Mouse (Mus musculus) hindlimb bud, embryonic 11.5 days (tissue): Measurements from ENCODE around the gene Coro6.
A peak's percentile ranks its signal among the peaks of the same experiment; 100 is the strongest.

Experiments
- DNase-seq: peaks from one replicate; pipeline ENCODE4 v3.0.0-alpha.2; 2012; ENCODE audit warnings: low read depth, low spot score; ENCODE audit errors: extremely low spot score

The Coro6 gene

DNA sequence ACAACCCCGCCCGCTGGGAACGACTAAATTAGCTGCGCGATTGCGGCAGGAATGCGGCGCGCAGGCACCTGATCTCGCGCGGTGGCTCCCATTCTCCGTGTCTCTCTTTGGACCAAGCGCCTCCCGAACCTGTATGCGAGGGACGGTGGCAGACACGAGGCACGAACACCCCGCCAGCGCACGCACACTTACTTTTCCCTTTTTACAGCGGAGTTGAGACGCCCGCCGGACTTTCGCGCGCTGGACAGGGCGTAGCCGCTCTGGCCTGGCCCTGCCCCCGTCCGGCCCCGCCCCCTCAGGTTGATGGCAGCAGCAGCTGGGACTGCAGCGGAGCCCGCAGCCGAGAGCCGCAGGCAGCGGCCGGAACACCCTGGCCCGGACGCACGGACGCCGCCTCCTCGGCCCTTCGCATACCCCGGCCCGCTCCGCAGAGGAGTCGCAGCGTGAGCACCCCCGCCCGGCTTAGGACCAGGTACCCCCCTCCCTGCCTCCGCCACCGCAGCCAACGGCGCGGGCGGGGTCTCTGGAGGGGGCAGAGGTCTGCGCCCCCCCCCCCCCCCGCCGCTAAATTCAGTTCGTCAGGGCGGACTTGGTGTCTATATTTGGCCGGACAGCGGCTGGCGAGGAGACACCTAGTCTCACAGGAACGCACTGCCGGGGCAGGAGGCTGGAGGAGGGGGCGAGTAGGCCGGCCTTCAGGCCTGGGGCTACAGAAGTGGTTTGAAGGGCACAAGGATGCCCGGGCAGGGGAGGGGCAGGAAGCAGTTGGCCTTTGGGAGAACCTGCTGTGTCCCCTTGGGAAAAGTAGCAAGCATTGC is at the start of gene Coro6:
Gene Coro6, plus strand, starts transcription at position 129 of the 818 bp plus-strand sequence.
- DNase-seq, result no peak

DNA sequence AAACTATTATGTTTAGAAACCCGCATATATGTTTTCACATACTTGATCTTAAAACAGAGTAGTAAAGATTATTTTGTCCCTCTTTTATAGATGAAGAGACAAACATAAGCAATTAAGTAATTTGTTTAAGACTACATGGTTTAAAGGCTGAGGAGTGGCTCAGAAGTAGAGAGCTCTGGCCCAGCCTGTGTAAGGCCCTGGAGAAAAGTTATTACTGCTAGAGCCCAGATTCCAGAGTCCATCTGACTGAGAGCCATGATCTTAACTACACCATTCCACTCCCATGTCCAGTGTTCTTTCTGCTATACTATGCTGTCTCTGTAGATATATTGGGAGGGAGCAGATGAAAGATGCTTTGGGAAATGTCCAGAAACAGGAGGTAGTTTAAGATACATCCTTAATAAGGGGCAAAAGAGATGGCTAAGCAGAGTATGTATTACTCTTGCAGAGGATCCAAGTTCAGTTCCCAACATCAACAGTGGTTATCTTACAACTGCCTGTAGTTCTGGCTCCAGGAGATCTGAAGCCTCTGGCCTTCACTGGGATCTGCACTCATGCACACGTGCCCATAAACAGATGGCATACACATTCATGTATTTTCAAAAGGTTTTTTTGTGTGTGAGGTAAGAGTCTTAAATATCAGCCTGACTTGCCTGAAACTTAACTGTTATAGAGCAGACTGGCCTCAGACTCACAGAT is 47.9 kb upstream of the Coro6 start:
- no peak for DNase-seq

DNA sequence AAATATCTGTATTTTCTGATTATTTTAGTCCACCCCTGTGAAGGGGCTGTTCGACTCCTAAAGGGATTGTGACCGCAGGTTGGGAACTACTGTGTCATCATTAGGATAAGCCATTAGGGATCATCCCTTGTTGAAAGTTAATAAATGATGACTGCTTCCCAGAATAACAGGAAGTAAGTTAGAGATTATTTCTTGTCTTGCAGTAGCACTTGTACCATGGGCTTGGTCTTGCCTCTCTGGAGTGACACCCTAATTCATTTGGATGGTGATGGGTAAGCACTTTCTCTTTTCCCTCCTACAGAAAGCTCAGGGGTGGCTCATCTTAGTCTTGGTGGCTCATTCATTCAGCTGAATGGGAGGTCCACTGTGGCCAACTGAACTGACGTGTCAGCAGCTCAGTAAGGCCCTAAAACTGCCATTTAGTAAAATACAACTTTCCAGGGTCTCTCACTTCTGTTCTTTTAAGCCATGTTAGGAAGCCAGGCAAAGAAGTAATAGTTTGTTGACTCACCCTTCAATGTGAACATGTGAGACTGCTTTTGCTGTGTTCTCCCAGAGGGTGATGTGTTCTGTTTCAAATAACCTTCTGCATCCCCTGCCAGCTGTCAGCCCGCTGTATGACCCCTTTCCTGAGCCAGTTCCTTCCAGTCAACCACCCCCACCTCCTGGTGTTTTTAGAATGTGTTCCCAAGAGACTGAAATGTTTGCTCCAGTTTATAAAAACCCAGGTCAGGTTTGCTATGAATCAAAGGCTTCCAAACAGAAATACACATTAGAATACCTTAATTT is 45.8 kb upstream of the Coro6 start:
- DNase-seq, result no peak

GRCm38 (mm10) chr11:77418021-77418420 is 44.2 kb upstream of the Coro6 start:
- no peak for DNase-seq

DNA sequence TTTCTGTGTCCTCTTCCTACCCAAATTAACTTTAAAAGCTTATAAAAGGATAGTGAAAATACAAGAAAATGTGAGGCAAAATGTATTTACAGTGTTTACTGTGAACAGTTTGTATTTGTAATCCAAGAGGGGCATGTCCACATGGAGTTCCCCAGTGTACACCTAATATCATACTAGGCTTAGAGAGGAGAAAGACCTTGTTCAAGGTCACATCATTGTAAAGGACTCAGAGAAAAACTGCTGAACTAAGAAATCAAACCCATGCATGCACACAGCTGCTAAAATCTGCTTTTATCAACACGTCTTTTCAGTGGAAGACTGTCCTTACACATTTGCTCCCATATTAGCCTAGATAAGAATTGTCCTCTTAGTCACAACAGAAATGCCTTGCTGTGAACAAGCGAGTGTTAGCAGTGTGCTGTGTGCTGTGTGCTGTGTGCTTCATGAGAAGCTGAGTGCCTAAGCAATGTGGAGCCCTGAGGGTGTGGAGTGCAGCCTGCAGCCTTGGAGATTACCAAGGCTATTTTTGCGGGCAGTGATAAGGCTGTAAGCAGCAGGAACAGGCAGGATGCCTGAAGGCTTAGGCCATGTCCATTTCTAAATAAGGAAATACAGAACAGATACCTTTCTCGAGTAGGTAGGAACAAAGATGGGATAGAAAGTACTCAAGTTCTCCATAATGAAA is 38.9 kb upstream of the Coro6 start:
- DNase-seq, result no peak

DNA sequence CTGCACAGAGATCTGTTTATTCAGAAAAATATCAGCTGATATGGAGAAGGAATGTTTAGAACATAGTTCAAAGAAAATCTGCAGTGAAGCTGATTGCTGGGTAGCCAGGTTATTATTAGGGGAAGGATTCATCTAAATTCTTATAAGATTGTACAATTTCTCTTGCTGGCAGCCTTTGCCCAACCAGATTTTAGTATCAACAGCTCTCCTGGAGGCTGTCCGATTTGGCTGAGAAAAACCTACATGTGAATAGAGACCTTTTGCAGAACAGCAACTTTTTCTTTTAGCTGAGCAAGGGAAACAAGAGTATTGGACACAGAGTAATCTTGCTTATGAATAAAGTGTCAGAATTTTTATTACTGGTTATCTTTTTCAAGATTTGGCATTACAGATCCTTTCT is 33.8 kb upstream of the Coro6 start:
- DNase-seq, result no peak

DNA sequence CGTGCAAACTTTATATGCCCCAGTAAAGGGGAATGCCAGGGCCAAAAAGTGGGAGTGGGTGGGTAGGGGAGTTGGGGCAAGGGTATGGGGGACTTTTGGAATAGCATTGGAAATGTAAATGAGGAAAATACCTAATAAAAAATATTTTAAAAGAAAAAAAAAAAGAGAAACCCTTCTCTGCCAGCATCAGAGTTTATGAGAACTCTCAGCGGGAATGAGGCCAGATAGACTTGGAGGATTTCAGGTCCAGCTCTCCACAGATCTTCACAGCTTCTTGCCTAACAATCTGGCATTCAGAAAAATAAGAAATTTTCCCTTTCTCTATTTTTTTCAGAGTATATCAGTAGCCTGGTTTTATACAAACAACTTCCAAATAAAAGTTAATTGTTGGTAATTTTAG is 25.2 kb upstream of the Coro6 start:
- no peak for DNase-seq

DNA sequence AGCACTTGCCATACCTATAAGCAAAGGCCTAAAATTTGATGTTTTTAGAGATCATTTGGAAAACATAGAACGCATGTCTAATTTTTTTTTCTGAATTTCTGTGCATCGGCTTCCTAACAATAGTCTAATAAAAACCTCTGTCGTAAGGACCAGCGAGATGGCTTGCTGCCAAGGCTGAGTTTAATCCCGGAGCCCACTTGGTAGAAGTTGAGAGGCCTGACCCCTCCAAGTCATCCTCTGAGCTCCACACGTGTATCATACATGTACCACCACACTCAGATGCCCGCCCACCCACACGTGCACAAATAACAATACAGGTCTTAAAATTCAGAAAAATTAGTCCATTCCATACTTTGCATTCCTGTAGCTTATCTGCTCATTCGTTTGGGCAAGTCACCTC is 22.1 kb upstream of the Coro6 start:
- DNase-seq, result no peak

- DNase-seq, result no peak
Observed at GRCm38 (mm10) chr11:77441020-77441419, 21.2 kb upstream of the Coro6 start.

DNA sequence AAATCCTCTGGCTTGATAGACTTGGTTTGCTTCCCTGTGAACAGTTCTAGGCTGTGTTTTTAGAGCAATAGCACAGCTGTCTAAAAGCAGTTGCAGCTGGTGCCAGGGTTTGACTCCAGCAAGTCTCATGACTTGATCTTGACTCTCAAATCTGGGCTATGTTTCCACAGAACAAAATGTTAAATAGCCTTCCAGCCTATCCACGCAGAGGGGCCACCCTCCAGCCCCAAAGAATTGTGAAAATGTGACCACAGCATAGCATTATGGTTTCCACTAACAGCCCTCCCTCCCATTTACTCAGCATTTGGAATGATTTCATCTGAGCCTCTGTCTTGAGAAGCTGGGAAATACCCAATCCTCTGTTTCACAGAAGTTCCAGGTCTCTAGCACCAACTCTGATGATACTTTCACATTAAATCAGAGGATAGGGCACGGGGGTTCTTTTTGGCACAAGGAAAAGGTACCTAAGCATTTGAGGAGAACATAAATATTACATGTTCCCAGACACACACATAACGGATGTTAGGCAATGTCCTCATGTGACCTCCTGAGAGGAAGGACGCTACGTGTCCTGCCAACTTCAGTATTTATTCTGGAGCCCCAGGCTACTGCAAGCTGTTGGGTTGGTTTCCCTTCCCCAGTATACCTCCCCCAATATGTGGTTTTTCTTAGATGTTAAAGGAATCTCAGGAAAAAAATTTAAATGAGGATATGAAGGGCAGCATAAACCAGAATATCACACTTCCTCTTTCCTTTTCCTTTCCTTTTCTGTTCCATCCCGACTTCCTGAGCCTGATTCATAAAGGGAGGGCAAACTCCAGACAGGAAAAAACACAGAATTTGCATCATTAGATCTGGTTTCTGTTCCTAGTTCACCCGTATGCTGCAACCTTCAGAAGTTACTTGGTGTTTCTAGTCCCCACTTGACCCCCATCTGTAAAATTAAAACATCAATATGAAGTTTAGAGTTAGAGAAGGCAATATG is 19.7 kb upstream of the Coro6 start:
- no peak for DNase-seq

- DNase-seq, result no peak
Observed at GRCm38 (mm10) chr11:77444939-77445338, 17.3 kb upstream of the Coro6 start.

- DNase-seq, result peak; percentile 20
Observed at GRCm38 (mm10) chr11:77446628-77447041, 15.6 kb upstream of the Coro6 start.

DNA sequence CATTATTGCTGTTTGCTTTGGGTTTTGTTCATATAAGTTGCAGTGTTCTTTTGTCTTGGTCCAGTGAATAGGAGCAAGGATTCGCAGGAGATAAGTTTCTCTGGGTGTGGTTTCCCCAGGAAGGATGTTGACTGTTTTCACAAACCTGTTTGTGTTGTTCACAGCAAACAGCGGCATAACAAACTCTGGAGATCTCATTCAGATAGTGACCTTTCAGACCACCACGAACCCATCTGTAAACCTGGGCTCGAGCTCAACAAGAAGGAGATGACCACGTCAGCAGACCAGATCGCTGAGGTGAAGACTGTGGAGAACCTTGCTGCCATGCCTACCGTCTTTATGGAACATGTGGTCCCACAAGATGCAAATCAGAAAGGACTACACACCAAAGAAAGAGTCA is 13.0 kb upstream of the Coro6 start:
- no peak for DNase-seq

DNA sequence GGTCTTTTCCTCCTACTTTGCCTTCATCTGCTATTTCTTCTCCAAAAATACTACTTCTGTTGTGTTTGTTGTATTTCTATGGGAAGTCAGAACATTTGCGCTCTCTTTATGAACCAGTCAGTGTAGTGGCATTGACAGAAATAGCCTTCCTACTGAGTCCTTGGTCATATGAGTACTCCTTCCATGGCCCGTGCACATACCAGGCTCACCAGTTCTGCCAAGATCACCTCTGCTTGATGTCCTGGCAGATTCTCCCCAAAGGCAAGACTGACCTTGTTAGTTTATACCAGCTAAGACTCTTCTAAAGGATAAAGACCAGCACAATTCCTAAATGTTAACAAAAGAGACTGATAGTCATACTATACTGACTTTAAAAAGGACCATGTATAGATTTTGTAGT is 10.5 kb upstream of the Coro6 start:
- DNase-seq, result no peak

GRCm38 (mm10) chr11:77453388-77453787 is 8.8 kb upstream of the Coro6 start:
- no peak for DNase-seq

DNA sequence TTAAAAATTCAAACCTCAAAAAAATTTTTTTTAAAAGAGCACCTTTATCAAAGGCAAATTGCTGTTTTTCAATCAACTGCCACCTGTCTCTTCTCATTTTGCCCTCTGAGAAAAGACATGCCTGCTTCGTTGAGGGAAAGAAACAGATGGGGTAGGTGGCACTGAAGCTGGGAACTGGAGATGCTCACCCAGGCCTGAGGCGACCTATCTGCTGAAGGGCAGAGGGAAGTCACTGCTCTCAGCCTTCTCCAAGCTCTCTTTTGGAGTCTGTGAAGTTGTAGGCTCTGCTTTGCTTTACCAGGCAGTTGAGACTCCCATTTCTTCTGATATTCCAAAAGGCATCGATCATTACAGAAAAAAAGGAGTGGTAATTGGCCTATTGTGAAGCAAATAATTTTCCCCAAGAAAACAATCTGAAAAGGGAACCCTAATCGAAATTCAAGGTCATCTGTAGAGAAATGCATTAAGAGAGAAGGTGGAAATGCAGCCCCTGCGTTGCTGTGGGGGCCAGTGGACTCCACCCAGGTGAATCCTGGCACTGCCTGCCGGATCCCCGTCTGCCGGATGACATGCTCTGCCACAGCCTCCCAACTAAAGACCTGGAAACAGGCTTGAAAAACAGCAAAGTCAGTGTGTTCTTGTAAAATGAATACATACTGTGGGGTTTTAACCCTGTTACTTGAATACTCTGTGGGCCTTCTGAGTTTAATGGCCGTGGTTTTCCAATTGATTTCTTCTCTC is 6.3 kb upstream of the Coro6 start:
- DNase-seq, result no peak

DNA sequence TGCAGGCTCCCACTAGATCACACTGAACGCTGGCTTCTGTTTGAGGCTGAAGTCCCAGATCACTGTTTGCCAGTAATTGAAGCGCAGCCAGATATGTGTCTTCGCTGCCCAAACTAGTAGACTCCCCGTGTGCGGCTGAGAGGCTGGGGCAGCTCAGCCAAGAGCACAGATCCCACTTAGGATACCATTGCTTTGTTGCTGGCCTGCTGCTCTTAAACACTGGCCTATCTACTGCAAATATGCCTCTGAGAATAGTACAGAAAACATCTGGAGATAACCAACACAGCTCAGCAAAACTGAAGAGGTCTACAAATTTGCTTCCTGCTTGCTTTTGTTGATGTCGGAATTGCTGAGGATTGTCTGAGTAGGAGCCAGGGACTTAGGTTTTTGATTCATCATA is 5.3 kb upstream of the Coro6 start:
- DNase-seq, result no peak

DNA sequence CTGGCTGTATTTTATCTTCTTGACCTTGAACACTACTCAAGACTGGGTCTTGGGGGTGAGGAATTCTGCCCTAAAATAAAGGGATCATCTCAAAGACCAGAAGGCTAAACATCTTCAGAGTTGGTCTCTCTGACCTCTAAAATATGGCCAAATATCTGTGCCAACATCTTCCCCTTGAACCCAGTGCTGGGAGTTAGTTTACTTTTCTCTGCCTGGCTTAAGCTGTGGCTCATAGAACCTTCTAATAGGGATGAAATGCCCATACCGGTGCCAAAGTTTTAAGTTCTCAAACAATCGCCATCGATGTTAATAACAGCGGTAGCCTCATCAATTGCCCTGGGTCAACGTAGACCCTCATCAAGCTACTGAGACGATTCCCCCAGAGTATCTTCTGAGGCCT is 355 bp upstream of the Coro6 start:
- DNase-seq, result no peak

GRCm38 (mm10) chr11:77463101-77463445 is 862 bp downstream of the Coro6 start:
- DNase-seq, result no peak
